Mouse (Mus musculus) ZHBTc4 (cell line): Measurements from ENCODE around the gene Rnf2.
A peak's percentile ranks its signal among the peaks of the same experiment; 100 is the strongest.

Source experiments
- DNase-seq: peaks from one replicate; pipeline ENCODE4 v3.0.0-alpha.2; 2011; ENCODE audit warnings: low read depth, low spot score

Rnf2 gene

DNA sequence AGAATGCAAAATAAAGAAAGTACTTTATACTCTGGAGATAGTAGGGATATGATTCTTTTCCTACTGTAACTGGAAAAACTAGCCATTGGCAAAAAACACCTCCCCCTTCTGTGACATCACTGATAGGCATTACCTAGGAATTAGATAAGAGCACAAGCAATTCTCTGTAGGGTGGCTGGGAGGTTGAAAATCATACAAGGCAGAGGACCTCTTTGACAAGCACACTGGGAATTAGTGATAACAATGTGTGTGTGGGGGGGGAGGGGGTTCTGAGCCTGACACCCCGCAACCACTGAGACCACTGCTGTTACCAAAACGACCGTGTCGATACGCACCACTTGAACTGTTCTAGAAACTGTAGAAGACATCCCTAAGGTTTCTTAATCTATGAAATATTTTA is 16.0 kb downstream of the Rnf2 start:
- DNase-seq: no peak

- DNase-seq: peak; percentile 59
These were observed 17.2 kb downstream of the Rnf2 start for GRCm38 (mm10) chr1:151483568-151483967.

DNA sequence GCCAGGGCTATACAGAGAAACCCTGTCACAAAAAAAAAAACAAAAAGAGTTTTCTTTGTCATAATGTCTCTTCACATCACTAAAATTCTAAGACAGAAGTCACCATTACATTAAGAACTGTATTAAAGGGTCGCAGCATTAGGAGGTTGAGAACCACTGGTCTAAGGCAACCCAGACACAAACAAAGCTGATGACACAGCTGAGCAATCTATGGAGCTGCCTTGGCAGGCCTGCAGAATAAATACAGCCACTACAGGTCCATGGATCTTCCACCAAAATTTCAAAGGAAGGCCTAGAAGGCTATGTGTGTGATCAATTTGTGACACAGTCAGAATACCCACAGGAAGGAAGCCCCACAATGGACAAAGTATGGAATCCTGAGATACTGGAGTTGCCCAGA is 18.3 kb downstream of the Rnf2 start:
- no peak for DNase-seq

DNA sequence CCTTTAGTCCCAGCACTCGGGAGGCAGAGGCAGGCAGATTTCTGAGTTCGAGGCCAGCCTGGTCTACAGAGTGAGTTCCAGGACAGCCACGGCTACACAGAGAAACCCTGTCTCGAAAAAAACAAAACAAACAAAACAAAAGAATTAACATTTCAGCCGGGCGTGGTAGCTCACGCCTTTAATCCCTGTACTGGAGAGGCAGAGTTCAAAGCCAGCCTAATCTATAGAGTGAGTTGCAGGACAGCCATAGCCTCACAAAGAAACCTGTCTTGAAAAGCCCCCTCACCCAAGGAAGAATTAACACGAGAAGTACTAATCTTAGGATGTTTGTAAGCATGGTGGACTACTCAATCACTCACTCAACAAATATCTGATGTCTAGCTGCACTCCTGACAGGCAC is 28.4 kb downstream of the Rnf2 start:
- DNase-seq: peak; percentile 60

DNA sequence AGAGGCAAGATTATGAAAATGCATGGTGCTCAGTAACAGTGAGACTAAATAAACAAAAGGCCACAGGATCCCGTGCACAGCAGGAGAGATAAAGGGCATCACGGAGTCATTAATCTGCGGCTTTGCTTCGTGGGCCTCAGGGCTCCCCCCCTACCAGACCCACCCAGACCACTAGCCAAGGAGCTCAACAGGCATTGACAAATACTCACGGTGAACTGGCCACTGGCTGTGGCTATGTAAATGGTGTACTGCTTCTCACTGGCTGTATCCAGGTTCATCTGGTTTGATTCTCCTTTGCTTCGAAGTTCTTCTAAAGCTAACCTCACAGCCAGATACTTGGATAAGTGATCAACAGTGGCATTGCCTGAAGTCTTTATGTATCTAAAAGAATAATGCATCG is 29.3 kb downstream of the Rnf2 start:
- DNase-seq: peak; percentile 89

DNA sequence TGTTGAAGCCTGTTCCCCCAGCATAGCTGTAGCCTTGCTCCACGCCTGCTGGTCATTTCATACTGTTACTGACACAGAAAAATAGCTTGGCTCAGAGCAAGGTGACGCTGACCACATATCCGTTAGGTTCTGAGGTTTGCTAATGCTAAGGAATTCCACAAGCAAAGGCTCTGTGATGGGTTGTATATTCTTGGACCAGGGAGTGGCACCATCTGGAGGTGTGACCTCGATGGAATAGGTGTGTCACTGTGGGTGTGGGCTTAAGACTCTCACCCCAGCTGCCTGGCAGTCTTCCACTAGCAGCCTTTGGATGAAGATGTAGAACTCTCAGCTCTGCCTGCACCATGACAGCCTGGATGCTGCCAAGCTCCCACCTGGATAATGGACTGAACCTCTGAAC is 34.2 kb downstream of the Rnf2 start:
- peak; percentile 74 for DNase-seq

GRCm38 (mm10) chr1:151464914-151465313 is 35.8 kb downstream of the Rnf2 start:
- no peak for DNase-seq

- peak; percentile 73 for DNase-seq
These were observed 39.5 kb downstream of the Rnf2 start for GRCm38 (mm10) chr1:151461265-151461664.

DNA sequence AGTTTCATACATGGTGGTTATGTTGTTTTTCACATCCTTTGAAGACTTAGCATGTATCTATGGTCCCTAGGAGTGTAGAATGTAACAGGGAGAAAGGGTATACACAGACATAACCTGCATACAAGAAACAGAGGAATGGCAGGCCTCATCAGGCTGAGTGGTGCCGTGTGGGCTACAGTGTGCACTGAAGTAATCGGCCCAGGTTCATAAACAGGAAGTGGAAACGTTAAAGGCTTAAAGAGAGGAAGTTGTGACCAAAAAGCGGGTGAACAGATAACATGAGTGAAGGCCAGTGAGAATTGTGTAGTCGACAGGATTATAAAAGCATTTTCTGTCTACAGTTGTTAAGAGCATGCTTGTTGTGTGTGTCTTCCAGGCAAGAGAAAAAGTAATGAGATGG is 43.7 kb downstream of the Rnf2 start:
- no peak for DNase-seq

- no peak for DNase-seq
These were observed 48.8 kb downstream of the Rnf2 start for GRCm38 (mm10) chr1:151451946-151452345.

DNA sequence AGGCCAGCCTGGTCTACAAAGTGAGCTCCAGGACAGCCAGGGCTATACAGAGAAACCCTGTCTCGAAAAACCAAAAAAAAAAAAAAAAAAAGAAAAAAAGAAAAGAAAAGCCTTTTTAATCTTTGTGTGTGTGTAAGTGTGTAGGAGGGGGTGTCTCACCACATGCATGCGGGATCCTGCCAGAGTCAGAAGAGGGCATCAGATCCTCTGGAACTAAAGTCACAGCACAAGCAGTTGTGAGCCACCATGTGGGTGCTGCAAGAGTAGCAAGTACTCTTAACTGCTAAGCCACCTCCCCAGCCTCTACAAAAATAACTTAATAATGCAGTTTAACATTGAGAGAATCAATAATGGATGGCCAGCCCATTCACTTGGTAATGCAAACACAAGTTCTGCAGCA is 49.9 kb downstream of the Rnf2 start:
- DNase-seq: no peak

DNA sequence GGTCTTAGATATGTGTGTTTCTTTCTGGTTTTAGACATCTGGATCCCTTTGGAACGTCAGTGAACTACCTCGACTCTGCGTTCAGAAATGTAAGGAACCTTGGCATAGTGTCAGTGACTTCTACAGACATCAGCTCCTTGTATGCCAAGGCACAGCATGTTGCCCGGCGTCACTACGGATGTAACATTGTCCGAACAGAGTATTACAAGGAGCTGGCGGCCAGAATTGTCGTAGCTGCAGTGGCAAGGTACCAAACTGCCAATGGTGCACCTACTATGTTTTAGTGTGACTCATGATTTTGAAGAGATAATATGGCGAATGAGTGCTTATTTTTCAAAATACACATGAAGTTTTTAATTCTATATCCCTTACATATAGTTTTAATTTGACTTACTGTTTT is 50.9 kb downstream of the Rnf2 start:
- no peak for DNase-seq

- DNase-seq: no peak
These were observed 65.3 kb downstream of the Rnf2 start for GRCm38 (mm10) chr1:151435431-151435830.

GRCm38 (mm10) chr1:151429316-151429715 is 71.4 kb downstream of the Rnf2 start:
- DNase-seq: no peak

DNA sequence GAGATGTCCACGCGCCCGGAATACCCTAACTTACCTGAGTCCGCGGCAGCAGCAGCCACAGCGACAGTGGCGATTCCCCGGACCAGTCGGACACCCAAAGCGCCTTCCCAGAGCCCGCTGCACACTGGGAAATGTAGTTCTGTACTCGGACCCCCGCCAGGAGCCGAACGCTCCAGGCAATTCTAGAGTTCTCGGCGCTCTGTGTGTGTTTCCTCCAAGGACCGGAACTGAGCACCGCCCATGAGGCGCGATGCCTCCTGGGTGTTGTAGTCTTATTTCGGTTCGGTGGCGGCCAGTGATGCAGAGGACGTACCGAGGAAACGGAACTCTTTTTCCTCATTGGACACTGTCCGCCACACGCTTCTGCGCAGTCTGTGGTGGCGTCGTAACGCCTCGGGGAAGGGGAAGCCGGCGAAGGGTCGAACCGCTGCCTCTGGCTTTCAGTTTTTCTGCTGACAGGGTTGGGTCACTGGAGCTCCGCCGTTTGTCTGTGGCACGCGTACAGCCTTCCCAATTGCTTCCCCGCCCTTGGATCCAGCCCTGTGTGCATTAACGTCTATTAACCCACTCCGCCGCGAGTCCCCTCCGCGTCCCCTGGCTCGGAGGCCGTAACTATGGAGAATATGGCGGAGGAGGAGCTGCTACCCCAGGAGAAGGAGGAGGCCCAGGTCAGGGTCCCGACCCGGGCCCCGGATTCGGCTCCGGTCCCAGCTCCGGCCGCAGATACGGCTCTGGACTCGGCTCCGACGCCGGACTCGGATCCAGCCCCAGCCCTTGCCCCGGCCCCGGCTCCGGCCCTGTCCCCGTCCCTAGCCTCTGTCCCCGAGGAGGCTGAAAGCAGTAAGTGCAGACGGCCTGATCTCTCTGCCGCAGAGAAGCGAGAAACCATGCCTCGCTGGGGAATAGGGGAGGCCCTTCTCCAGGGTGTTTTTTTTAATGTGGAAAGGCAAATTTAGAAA is 72.2 kb downstream of the Rnf2 start, which contains the start of the genes Swt1 and Trmt1l:
TSS of gene Swt1 (minus strand) at position 193 of the 959 bp plus-strand sequence.
TSS of gene Trmt1l (plus strand) at position 280 of the 959 bp plus-strand sequence.
- DNase-seq: peak; percentile 100

DNA sequence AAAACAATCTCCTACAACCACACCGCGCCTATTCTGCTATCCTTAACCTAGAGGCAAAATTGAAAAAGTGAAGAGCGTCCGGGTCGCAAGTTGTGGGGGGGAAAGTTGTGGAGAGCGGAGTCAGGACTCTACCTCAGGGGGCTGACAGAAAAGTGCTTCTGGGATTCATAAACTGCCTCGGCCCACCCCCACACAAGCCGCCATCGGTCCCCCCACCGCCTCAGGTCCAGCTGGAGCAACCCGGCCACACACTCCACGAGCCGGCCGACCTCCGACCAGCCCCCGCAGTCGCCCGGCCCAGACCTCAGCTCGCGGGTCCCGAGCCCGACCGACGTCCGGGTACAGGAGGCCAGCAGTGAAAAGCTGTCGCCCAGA is 72.9 kb downstream of the Rnf2 start:
- no peak for DNase-seq

GRCm38 (mm10) chr1:151426947-151427600 is 73.7 kb downstream of the Rnf2 start:
- peak; percentile 50 for DNase-seq

GRCm38 (mm10) chr1:151422178-151422577 is 78.6 kb downstream of the Rnf2 start:
- DNase-seq: no peak

DNA sequence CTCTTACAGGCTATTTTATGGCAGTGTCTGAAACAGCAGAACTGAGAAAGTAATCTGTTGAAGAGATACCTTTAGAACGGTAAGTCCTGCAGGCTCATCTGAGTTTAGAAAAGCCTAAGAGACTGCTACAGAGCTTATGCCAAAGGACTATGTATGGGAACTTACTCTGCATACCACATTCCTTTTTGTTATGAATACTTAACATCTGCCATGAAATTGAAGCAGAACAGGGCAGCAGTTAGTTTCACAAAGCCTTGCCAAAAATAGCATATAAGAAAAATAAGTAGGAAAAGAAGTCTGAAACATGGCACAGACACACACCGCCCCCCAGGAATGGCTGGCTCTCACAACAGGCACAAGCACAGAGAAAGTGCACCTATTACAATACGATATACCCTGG is 90.9 kb downstream of the Rnf2 start:
- DNase-seq: no peak
